Mouse (Mus musculus): ENCODE data around the gene Ddost.
"Not testable (repeated sequence)": the region's sequence is repeated elsewhere in the genome, so short reads cannot be mapped to it uniquely, and the experiment has no call there.

Gene Ddost

DNA sequence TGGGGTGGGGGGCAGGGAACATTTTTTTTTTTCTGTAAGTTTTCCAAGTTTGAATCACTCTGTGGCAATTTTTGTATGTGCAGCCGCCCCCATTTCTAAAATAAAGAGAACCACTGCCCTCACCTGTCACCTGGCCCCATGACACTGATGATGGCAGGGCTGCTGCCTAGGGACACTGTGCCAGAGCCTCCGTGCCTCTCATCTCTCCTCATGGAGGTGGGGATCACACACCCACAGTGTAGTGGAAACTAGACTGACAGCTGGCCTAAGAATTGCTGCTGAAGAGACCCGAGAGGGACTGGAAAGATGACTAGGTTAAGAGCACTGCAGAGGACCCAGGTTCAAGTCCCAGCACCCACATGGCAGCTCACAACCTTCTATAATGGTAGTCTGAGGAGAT is 7.6 kb downstream of the Ddost start:
- DNase-seq, result no peak

- DNase-seq, result no peak
These were observed 8.5 kb downstream of the Ddost start for GRCm38 (mm10) chr4:138313021-138313420.

DNA sequence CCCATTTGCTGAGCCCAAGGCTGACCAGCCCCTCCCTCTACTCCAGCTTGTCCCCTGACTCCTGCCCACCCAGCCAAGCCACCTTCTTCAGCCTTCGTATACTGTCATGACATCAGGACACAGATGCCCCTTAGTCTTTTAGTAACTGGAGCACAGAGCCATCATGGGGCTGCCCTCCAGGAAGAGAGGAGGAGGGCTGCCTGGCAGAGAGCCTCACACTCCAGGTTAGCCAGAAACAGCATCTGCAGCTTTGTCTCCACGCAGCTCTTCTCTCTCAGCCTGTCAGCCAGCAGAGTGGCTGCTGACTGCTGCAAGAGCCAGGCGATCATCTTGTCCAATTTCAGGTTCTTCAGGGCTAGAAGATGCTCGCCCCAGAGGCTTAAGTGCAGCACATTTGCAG is 9.3 kb downstream of the Ddost start:
- no peak for DNase-seq

DNA sequence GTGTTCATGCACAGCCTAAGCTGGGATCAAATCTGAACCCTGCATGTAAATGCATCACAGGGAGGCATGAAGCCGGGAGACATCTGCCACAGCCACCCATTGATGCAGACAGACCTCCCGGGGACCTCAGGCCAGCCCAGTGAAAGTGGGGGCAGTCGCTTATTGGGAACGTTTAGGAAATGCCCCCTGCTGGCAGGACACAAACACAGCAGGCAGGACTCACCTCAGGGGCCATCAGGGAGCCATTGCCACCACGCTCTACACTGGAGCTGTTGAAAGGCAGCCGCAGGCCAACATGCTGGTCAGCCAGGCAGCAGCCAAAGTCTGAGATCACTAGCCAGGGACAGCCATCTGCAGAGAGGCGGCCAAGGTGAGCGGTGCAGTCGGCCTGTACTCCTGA is 11.3 kb downstream of the Ddost start:
- no peak for DNase-seq

DNA sequence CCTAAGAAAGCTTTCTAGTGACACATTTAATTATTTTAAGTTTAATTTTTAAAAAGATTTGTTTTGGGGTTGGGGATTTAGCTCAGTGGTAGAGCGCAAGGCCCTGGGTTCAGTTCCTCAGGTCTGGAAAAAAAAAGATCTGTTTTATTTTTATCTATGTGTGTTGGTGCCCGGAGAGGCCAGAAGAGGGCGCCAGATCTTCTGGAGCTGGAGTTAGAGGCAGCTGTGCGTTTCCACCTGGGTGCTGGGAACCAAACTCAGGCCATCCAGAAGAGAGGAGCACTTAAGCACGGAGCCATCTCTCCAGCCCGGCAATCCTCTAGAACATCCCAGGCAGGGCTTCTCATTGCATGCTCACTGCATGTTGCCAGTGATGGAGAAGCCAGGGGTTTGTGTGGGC is 11.8 kb downstream of the Ddost start:
- DNase-seq, result no peak

- peak; percentile 65 to 68 for DNase-seq
These were observed 14.2 kb downstream of the Ddost start for GRCm38 (mm10) chr4:138318509-138319266.

- DNase-seq, result peak; percentile 84 to 94
These were observed 15.0 kb downstream of the Ddost start for GRCm38 (mm10) chr4:138319508-138319907.

DNA sequence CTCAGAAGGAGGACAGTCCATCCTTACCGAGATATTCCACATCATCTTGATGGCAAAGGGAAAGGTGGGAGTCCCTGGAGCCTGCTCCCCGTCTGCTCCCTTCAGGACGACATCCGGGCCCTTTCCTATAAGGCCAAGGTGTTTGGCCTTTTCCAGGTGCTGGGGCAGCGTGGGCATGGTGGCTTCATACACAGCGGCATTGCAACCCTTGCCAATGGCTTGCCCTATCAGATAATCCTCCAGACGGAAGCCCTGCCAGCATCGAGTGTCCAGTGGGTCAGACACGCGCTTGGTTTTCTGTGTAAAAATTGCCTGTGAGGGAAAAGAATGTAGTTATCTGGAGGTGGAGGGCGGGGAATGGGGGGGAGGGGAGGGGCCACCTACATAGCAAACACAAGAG is 16.2 kb downstream of the Ddost start:
- DNase-seq, result no peak

DNA sequence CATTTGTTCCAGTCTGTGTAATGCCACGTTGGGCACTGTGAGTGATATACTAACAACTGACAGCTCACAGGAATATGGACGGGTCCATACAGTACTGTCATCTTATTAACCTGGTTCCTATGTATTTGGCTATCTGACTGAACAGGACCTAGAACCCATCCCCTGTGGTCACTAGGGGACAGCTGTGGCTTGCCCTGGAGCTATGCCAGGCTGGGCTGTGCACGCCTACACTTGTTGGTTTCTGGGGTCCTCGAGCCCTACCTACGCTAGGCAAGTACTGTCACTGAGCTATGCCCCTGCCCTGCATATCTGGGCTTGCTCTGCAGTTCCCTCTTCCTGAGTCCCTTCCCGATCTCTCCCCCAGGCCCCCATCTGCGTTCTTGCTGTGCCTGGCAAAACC is 17.0 kb downstream of the Ddost start:
- no peak for DNase-seq

GRCm38 (mm10) chr4:138322692-138323091 is 18.2 kb downstream of the Ddost start:
- no peak for DNase-seq

DNA sequence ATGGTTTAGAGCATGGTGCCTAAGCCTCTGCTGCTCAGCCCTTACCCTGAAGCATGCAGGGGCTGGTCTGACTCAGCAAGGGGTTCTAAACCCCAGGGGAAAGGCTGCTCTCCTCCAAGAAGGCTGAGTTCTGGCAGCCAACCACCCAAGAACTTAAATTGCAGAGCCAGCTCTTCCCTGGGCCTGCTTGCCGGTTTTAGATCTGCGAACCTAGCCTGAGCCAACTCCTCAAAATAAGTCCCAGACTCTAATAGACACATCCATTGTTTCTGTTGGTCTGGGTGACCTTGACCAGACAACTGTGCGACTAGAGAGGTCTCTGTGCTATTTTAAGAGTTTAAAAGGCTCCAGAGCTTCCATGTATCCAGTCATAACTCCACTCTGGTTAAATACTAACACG is 19.2 kb downstream of the Ddost start:
- no peak for DNase-seq

DNA sequence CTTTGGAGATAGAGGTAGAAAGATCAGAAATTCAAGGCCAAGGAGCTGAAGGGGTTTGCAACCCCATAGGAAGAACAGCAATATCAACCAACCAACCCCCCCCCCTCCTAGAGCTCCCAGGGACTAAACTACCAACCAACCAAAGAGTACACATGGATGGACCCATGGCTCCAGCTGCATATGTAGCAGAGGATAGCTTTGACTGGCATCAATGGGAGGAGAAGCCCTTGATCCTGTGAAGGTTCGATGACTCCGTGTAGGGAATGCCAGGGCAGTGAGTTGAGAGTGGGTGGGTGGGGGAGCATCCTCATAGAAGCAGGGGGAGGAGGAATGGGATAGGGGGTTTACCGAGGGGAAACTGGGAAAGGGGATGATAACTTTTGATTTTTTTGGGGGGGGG is 19.9 kb downstream of the Ddost start:
- DNase-seq, result no peak

GRCm38 (mm10) chr4:138325466-138326076 is 21.0 kb downstream of the Ddost start:
- peak; percentile 92 to 95 for DNase-seq

DNA sequence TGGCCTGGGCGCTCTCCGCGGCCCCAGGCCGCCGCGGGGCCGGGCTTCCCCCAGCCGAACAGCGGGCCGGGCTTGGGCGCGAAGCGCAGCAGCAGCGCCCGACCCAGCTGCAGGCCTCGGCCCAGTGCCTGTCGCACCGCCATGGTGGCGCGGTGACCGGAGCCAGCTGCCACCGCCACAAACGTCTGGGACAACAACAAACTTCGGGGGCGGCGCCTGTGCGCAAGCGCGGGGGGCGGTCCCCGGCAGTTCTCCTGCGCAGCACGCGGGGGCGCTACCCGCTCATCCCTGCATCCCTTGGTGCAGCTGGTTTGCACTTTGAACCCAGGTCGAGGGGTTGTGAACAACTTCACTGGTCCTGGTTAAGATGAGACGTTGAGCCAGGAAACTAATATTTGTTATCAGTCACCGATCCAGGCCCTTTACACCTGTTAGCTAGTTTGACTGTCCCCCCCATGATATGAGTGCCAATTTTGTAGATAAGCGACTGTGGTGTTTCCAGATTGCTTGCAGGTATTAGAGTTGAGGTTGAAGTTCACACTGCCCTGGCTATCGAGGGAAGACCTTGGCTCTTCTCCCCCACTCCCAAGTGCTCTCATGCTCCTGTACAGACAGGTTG is 21.7 kb downstream of the Ddost start, which contains the start of gene Pink1:
Pink1 (minus strand) TSS at position 231 of the 619 bp plus-strand sequence.
- peak; percentile 92 for DNase-seq

GRCm38 (mm10) chr4:138327155-138327554 is 22.6 kb downstream of the Ddost start:
- DNase-seq, result not testable (repeated sequence)

GRCm38 (mm10) chr4:138327891-138328470 is 23.5 kb downstream of the Ddost start:
- no peak for DNase-seq

- DNase-seq, result no peak
These were observed 25.7 kb downstream of the Ddost start for GRCm38 (mm10) chr4:138330264-138330671.

GRCm38 (mm10) chr4:138331647-138332046 is 27.1 kb downstream of the Ddost start:
- DNase-seq, result peak; percentile 46 to 52

- DNase-seq, result no peak
These were observed 28.6 kb downstream of the Ddost start for GRCm38 (mm10) chr4:138333135-138333534.

DNA sequence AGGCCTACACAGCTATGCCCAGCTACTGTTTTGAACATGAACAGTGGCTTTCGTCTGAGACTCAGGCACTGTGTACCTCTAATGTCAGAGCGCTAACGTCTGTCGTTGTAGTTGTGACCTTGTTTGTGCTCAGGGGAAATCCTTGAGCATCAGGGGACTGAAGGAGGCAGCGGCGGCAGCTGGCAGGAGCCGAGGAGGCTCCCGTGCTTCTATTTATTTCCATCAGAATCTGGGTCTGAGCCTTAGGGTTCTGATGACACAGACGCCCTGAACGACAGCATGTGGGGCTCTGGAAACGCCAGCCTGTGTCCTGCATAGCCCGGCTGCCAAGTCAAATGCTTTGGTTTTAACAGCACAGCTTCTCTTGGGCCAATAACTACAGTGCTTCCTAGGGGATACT is 30.5 kb downstream of the Ddost start:
- no peak for DNase-seq

GRCm38 (mm10) chr4:138335648-138336047 is 31.1 kb downstream of the Ddost start:
- no peak for DNase-seq

- DNase-seq, result no peak
These were observed 32.3 kb downstream of the Ddost start for GRCm38 (mm10) chr4:138336876-138337275.

DNA sequence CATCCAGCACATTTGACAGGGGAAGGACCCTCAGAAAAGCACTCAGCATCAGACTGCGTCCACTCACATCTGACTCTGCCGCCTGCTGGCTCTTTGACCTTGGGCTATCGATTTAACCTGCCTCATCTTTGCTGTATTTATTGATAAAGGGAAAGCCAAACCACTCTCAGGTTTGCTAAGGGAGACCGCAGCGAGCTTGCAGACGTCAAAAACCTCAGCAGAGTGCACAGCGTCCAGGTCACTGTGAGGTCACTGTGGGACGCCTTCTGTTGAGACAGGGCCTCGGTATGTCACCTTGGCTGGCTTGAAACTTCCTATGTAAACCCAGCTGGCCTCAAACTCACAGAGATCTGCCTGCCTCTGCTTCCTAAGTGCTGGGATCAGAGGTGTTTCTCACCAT is 32.8 kb downstream of the Ddost start:
- no peak for DNase-seq

DNA sequence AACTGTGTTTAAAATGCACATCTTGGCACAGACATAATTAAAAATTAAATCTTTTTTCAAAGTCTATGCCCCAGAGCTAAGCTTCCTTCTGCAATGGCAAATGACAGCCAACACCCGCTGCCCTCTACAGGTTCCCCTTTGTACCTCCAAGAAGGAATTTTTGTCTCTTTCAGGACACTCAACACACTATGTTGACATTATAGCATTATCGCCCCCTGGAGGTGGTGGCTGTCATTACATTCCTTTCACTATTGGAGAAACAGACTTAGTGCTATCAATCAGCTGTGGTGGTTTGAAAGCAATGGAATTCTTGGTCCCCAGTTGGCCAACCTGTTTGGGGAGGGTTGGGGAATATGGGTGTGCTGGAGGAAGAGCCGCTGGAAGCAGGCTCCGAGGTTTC is 35.4 kb downstream of the Ddost start:
- peak; percentile 65 to 70 for DNase-seq

Data from cerebellum, postnatal 36 days (tissue).